Mouse (Mus musculus): ENCODE results near the gene Cfap73.

Gene Cfap73

DNA sequence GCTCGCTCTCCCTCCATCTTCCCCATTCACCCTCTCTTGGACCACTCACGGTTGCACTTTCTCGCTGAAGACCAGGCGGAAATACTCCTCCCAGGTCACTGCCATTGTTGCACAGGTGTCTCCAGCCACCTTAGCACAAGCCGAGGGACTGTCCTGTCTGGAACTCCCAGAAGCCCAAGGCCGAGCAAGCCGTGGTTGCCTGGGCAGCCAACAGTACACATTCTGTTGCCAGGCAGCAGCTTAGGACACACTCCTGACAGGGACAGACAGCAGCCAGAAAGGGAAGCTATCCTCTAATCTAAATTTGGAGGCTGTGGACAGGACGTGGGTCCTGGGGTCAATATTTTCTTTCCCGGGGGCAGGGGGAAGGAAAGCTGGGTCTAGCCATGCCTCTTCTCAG is at the start of gene Cfap73:
Gene Cfap73, minus strand, starts transcription at position 105 of the 400 bp plus-strand sequence.
- DNase-seq (ENCODE audit: low read depth, low spot score), result no peak

DNA sequence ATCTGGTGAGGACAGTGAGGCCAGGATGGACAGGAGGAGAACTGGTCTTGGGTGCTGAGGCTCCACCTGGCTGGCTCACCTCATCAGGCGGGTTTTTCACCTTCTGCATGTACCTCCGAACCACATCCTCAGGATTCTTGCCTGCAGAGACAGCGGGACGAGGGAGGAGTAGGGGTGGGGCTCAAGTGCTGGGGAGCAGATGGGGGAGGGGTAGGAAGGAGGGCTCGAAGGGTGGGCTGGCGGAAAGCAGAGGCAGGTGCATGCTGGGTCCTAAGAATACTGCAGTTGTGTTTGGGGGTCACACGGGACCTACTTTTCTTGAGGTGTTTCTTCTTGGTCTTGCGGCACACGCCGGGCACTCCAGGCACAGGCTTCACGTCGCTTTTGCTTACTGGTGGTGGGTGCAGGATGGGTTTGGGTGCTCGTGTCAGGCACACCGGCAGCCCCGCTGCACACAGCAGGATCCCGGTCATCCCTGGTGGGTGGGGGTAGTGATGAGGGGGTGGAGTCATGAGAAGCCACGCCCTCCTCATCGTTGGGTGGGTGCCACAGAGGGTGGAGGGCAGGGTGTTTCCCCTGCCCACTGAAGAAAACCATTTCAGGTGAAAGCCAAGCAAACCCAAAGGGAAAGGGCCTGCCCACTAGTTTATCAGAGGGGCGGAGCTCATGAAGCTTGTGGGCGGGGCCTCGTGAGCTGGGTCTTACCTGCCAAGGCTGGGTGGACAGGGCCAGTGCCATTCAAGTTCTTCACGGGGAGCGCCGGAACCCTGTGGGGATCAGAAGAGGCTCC is 49.1 kb upstream of the Cfap73 start:
- DNase-seq (ENCODE audit: low read depth, low spot score), result peak; percentile 83

DNA sequence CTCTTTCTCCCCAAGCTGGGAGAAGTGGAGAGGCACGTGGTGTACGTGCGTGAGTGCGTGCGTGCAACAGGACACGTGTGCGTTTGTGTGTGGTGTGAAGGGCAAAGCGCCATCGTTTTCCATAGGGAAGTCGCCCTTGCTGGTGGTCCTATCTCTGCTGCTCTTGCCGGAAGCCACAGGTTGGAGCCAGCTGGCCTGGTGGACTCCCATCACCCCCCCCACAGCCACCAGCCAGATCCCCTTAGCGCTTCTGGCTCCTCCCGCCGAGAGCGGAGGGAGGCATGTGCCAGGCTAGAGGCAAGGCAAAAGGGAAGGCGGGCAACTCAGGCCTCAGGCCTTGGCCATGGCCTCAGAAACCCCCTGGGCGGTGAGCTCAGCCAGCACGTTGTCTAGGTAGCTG is 46.9 kb upstream of the Cfap73 start:
- DNase-seq (ENCODE audit: low read depth, low spot score), result peak; percentile 36

DNA sequence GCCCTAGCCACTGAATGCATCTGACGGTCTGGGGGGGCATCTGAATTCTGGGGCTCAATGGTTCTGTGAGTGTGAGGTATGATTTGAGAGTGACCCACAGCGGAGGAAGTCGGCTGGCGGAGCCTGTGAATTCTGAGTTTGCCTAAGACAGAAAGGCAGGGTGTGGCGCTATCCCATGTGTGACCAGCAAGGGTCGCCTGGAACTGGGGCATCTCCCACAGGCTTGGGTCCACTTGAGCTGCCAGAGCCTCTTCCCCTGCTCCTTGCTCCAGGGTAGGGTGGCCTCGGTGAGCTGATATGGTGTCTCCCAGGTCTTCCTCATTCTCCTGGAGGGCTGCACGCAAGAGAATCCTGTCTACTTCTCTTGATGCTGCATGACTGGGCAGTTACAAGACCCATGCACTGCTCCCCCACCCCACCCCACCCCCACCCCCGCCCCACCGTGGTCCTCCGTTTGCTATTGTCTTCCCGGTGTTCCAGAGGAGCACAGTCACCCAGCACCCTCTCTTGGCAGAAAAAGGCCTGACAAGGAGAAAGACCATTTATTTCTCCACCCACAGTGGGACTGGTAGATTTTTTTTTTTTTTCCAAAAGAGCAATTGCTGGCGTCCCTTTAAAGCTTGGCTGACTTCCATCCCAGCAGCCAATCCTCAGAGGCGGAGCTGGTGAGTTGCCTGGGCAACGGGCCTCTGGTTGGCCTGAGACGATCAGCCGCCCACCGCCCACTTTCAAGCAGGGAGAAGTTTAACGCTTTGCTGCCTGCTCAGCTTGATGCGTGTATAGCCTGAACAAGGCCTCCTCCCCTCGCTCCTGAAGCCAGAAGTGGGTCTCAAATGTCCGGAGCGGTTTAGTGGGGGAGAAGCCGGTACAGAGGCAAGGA is 45.9 kb upstream of the Cfap73 start:
- DNase-seq (ENCODE audit: low read depth, low spot score), result peak; percentile 98

DNA sequence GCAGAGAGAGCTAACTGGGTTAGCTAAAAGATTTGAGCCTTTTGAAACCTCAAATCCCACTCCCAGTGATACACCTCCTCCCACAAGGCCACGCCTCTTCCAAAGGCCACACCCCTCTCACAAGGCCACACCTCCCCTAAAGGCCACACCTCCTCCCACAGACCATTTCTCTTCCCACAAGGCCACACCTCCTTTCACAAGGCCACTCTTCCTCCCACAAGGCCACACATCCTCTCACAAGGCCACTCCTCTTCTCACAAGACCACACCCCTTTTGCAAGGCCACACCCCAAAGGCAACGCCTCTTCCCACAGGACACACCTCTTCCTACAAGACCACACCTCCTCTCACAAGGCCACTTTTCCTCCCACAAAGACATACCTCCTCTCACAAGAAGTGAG is 43.5 kb upstream of the Cfap73 start:
- DNase-seq (ENCODE audit: low read depth, low spot score), result peak; percentile 98

DNA sequence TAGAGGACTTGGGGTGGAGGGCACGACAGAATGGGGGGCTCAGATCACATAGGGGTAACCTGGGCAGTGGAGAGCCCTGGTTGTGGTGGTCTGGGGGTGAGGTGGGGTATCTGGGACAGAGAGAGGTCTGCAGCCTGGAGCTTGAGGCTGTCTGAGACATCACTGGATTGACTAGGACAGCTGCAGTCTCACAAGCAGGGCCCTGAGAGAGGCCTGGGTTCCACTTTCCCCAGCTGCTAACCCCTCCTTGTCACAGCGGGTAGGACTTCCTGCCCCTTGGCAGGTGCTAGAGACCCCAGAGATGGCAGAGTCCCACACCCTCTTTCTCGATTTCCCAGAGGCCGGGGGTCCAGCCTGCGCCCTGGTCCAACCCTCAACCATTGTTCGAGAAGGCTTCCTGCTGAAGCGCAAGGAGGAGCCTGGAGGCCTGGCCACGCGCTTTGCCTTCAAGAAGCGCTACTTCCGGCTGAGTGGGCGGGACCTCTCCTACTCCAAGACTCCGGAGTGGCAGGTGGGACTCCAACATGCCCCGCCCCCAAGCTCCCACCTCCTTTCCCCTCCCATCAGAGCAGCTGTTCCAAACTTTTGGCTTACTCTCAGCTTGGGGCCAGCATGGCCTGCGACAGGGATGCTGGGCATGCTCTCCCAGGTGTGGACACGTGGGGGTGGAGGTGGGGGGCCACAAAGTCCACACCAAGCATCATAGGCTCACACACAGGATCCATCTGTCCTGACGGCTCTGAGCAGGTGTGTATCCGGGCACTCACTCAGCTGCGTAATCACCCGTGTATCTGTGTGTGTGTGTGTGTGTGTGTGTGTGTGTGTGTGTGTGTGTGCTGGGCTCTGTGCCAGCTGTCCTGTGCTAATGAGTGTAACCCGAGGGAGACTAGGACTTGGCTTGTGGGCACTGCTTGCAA is 40.5 kb upstream of the Cfap73 start:
- peak; percentile 98 for DNase-seq (ENCODE audit: low read depth, low spot score)

DNA sequence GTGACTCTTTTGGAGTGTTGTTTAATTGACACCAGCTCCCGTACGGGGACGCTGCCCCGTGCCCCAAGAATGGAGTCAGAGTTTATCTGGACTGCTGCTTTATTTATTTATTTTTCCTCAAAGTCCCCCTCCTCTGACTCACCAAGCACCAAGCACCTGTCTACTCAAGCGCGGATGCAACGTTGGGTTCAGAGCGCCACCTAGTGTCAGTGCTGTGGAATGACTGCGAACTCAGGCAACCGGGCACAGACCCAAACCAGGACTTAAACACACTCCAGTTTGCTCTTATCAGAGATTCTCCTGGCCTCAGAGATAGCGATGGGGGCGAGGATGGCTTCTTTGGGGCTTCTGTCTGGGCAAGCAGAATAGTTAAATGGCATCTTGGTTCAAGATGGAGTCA is 39.6 kb upstream of the Cfap73 start:
- peak; percentile 88 for DNase-seq (ENCODE audit: low read depth, low spot score)

DNA sequence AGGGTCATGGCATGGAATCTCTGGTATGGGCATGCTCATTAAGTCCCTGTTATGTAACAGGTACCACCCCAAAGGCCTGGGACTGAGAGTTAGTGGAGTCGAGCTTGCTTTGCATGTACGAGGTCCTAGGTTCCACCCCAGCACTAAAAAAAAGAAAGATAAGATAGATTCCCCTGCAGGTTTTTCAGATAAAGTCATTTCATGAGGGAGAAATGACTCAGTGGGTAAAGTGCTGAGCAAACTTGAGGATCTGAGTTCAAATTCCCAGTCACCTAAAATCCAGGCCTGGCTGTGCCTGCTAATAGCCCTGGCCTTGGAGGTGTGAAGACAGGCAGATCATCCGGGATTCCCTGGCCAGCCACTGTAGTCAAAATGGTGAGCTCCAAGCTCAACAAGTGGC is 37.8 kb upstream of the Cfap73 start:
- no peak for DNase-seq (ENCODE audit: low read depth, low spot score)

DNA sequence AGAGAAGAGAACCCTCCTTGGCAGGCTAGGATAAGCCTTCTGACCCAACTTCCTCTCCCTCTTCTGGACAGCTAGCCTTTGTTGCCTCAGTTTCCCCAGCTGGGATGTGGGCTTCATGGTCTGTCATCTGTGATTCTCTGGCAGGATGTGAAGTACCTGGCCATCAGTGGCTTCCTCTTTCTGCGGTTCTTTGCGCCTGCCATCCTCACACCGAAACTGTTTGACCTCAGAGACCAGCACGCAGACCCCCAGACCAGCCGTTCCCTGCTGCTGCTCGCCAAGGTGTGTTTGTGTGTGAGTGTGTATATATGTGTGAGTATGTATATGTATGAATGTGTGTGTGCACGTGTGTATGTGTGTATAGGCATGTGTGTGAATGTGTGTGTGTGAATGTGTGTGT is 36.1 kb upstream of the Cfap73 start:
- no peak for DNase-seq (ENCODE audit: low read depth, low spot score)

DNA sequence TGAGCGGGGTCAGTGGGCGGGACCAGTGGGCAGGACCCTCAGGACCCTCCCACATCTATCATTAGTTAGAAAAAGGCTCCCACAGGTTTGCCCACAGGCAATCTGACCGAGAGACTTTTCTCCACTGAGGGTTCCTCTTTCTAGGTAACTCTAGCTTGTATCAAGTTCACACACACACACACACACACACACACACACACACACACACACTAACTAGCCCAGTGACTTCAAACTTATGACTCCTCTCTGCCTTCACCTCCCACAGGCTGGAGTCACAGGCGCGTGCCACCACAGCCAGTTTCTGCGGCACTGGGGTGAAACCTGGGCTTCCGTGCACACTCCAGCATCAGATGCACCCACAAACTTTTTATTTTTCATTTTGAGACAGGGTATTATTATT is 34.7 kb upstream of the Cfap73 start:
- no peak for DNase-seq (ENCODE audit: low read depth, low spot score)

DNA sequence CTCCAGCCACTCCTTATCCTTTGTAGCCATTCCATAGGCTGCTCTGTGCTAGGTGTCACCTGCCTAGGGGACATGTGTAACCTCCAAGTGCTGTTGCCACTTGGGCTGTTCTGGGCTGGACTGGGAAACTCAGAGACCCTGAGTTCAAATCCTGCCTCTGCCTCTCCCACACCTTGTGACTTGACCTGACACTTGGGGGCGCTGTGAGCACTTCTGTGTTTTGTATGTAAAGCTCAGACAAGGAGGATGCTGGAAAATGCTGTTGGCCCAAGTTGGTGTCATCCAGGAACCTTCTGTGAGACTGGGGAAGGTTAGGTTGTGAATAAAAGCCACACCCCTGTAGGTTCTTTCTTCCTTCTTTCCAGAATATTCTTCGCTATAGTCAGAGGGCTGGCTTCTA is 30.9 kb upstream of the Cfap73 start:
- DNase-seq (ENCODE audit: low read depth, low spot score), result peak; percentile 53

DNA sequence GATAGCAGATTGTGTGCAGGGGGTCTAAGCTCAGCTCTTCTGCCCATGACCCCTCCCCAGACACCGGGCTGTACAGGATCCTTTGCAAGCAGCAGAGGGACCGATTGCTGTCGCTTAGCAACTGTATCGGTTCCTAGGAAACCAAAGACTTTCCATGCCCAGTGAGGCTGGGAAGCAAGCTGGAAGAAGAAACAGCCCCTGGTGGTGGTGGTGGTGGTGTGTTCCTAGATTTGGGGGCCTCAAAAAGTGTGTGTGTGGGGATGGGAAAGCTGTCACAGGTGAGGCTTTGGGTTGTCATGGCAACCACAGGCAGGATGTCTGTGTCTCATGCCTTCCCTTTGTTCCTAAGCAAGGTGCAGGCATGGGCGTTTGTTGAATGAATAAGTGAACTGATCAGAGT is 26.8 kb upstream of the Cfap73 start:
- peak; percentile 82 for DNase-seq (ENCODE audit: low read depth, low spot score)

DNA sequence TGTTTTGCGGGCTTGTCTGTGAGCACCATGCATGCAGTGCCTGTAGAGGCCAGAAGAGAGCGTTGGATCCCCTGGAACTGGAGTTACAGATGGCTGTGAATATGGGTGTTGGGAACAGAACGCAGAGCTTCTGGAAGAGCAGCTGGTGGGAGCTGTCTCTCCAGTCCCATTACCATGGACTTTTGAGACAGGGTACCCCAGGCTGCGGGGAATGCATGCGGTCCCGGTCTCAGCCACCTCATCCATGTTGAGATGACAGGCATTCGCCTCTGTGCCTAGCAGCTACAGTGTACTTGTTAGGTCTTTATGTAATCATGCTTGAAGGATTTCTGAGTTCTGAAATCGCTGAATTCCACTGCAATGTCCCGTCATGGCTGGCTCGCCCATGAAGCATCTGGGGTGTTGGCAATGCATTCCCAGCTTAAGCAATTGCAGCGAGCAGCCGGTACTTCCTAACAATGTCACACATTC is 22.3 kb upstream of the Cfap73 start:
- DNase-seq (ENCODE audit: low read depth, low spot score), result no peak

DNA sequence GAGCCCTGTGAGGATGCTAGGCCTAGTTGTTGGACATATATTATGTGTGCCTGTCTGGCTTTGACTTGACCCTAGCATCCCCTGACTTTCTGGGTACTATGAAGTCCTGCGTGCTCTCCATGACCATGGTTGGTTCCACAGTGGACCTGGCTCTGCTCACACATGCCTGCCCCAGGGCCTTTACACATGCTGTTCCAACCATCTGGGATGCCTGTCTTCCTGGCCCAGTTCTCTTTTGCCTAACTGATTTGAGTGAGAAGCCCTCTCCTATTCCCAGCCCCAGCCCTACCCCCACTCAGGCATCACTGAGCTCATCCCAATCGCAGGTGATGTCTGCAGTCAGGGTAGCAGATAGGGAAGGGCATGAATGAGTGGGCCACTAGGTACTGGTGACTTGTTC is 19.8 kb upstream of the Cfap73 start:
- DNase-seq (ENCODE audit: low read depth, low spot score), result no peak

DNA sequence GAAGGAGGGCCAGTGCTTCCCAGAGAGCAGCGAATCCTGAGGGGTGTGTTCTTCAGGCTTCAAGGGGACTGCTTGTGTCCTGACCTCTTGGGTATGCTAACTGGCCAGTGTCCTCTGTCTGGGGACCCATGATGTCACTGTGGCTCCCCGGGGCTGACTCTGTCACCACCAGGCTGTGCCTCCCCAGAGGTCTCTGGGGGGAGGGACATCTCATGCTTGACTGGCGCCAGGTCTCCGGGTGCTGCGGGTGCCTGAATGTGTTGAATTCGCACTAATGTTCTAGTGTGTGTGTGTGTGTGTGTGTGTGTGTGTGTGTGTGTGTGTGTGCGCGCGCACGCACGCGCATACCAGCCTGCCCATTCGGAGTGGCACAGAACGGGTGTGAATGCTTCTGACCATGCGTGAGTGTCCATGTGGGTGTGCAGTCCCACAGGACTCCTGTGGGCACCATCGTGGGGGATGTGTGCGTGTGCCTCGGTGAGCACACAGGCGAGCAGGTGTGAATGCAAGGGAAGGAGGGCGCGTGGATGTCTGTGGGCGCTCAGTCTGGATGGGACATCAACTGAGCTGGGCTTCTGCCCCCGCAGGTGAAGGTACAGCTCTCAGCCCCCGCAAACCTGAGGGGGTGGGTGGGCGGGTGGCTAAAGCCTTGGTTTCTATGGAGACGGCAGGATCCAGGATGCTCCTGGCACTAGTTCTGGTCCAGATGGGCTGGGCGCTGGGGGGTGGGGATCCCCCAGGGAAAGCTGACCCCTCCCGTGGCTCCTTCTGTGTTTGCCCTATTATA is 19.1 kb upstream of the Cfap73 start:
- DNase-seq (ENCODE audit: low read depth, low spot score), result no peak

DNA sequence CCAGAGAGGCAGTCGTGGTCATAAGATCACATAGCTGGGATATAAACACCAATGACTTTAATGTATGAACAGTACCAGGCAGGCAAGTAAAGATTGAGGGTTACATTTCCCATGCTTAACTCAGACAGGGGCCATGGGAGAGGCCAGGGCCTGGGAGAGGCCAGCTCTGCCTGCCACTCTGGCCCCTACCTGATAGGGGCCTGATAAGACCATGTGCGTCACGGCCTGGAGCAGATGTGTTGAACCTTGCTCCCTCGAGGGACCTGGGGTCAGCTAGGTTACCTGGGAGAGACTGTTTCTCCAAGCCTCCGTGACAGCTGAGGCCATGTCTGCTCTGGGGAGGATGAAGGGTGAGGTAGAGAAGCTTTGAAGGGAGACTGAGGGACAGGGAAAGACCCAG is 17.2 kb upstream of the Cfap73 start:
- DNase-seq (ENCODE audit: low read depth, low spot score), result no peak

DNA sequence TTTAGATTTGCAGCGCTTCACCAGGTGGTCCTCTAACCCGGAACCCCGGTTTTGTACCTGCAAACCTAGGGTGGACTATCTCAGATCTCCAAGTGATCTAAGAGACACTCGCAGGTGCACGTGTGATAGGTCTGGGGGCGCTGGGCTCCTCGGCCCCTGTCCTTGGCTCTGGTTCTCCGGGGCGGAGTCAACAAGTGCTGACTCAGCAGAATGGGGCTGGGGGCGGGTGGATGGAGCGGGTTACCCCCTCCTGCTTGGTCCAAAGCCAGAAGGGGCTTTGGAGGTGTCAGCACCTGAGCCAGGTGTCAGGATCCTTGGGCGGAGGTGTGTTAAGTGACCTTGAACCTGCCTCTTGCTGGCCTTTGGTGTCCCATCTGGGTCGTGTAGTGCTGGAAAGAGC is 15.9 kb upstream of the Cfap73 start:
- DNase-seq (ENCODE audit: low read depth, low spot score), result no peak

DNA sequence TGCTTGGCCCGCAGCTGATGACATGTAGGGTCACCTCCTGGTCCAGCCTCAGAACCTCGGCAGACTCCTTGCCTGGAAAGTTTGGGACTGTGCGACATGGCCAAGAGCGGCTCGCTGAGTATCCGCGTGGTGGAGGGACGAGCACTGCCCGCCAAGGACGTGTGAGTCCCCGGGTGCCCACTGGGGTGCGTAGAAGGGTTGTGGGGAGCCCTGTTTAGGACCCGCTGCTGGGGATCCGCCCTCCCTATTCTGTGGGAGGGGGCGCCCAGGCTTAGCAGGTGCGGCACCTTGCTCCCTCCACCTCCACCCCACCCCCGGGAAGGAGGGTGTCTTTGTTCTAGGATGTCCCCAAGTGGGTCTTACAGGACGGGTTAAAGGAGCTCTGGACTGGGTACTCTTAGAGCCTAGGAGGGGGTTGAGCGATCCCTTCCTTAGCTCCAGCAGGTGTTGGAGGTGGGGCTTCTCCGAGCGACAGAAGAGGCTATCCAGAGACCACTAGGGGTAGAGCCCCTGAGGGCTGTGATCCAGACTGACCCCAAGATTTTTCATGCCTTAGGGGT is 15.4 kb upstream of the Cfap73 start:
- DNase-seq (ENCODE audit: low read depth, low spot score), result no peak

DNA sequence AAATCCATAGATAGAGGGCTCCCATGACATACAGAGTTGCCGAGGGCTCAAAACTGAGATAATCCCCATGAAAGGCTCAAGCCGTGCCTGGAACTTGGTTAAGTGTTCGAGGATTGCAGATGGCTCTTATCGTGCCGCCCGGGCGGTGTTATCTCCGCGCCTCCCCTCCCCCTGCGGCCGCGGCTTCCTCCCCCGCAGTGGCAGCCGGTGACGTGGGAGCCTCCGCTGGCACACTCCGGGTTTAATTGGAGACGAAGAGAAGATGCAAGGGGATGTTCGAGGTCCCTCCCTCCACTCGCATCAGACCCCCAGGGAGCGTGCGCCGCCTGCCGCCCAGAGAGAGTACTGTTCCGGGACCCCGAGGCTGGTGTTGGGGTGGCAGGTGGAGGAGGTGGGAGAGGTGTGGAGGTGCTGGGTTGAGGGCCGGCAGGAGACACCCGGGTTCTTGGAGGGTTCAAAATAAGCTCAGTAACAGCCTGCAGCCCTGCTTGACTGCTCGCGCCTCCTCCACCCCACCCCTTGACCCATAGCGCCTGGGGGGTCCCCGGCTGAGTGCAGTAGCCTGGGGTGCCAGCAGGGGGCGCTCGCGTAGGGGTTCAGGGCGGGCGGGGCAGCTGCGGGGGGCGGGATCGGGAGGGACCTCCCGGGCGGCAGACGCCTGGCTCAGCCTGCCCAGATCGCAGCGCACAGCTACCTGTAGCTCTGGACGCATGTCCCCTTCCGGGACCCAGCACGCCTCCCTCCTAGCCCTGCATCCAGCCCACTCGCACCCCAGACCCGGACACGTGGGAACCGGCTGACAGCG is 14.7 kb upstream of the Cfap73 start, which contains the start of gene Rasal1:
Gene Rasal1, plus strand, starts transcription at position 244 of the 805 bp plus-strand sequence.
- peak; percentile 73 for DNase-seq (ENCODE audit: low read depth, low spot score)

All from R1 (cell line).